Comparison of ENCODE assay signal across 9 mouse cellular contexts in the genomic region with DNA sequence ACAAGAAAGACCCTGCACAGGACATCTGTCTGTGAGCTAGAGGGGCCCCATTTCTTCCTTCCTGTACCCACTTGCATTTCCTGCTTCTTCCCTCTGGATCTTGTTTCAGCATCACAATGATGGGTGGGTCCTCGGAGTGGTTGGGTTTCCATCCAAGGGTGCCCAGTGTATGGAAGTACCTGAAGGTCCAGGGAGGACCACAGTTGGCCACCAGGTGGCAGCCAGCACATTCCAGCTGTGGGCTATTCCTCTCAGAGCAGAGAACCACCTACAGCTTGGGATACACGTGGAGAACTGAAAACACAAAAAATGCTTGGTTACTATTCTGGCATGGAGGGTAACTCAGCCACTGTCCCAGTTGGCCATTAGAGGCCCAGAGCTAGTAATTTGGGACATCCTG. TPM values are rescaled to one million over a fixed set of nuclear protein-coding genes. Genes with fewer than 3 reads are reported as not detected.
DNase-seq lines count a peak whose midpoint lies in the region; ATAC-seq and TF ChIP-seq lines count a peak whose summit lies in the region.
"Had no signal": no experiment of that assay in that cellular context is flagged by ENCODE, and none has a peak within 500 bp of the region (broad histone marks: within the 10 kb centered on the region; RNA-seq: fewer than 3 reads in every experiment).

No protein-coding gene starts in this region.

- no peak for TF ChIP-seq POLR2A in testis, adult 2 months (IDR thresholded peaks at IDR 0.05; ENCODE audit: control insufficient read depth, low read depth, low read length)
- no peak for TF ChIP-seq POLR2A in lung, adult 2 months (IDR thresholded peaks at IDR 0.05; ENCODE audit: borderline replicate concordance, extremely low read depth, low read depth, low read length)

- no peaks in the 10 kb centered on the region for H3K27me3 ChIP-seq in testis, adult 2 months (ENCODE audit: control insufficient read depth, insufficient read depth, low read length)
- no peaks in the 10 kb centered on the region for H3K27me3 ChIP-seq in forebrain, embryonic 16.5 days (replicated peaks; ENCODE audit: control insufficient read depth, insufficient read depth, low read length)

- no peak overlapping the region for H3K4me3 ChIP-seq in testis, adult 2 months (ENCODE audit: control insufficient read depth, low read depth, low read length)
- H3K4me3 ChIP-seq in forebrain, embryonic 16.5 days (replicated peaks; ENCODE audit: low read length) = no peak overlapping the region
- H3K4me3 ChIP-seq in lung, adult 2 months (replicated peaks; ENCODE audit: extremely low read depth, low read depth, low read length) = no peak overlapping the region

- TF ChIP-seq CTCF in testis, adult 2 months (IDR thresholded peaks at IDR 0.05; ENCODE audit: control insufficient read depth, insufficient read depth, insufficient replicate concordance, low read depth, low read length) = peak; percentile 67; the same call in 1 of the 2 replicates
- TF ChIP-seq CTCF in lung, adult 2 months (IDR thresholded peaks at IDR 0.05; ENCODE audit: insufficient read depth, low read length) = peak; percentile 87

- H3K27ac ChIP-seq in testis, adult 2 months (ENCODE audit: control insufficient read depth, insufficient read depth, low read depth, low read length) = no peak overlapping the region
- no peak overlapping the region for H3K27ac ChIP-seq in forebrain, embryonic 16.5 days (ENCODE audit: low read length)

- H3K9me3 ChIP-seq in forebrain, embryonic 16.5 days (ENCODE audit: control insufficient read depth, low read length) = no peaks in the 10 kb centered on the region

- H3K4me2 ChIP-seq in forebrain, embryonic 16.5 days (ENCODE audit: low read length) = no peak overlapping the region

- H3K4me1 ChIP-seq in testis, adult 2 months (ENCODE audit: control insufficient read depth, insufficient read depth, low read length) = no peaks in the 10 kb centered on the region; the same call in 1 of the 2 replicates
- peaks cover 12% of the 10 kb centered on the region for H3K4me1 ChIP-seq in forebrain, embryonic 16.5 days (replicated peaks; ENCODE audit: control insufficient read depth, insufficient read depth, low read length)
- H3K4me1 ChIP-seq in lung, adult 2 months (ENCODE audit: control insufficient read depth, insufficient read depth, low read length) = no peaks in the 10 kb centered on the region

- H3K36me3 ChIP-seq in testis, adult 2 months (ENCODE audit: control insufficient read depth, insufficient read depth, low read length) = no peaks in the 10 kb centered on the region
- H3K36me3 ChIP-seq in forebrain, embryonic 16.5 days (ENCODE audit: control insufficient read depth, insufficient read depth) = no peaks in the 10 kb centered on the region

- peak; percentile 41; the same call in 1 of the 2 replicates for ATAC-seq in forebrain, embryonic 16.5 days
- no peak for ATAC-seq in monocyte, adult 5-6 weeks (replicated peaks; ENCODE audit: insufficient number of reproducible peaks, low FRiP score, low TSS enrichment, poor library complexity, severe bottlenecking)

- DNase-seq in testis, postnatal 14 days (ENCODE audit: low spot score) = no peak
- peak; percentile 78 for DNase-seq in adrenal gland, adult 2 months
- peak; percentile 65 for DNase-seq in kidney, adult 11 months
- DNase-seq in lung, adult 2 months = peak; percentile 67
- peak; percentile 72 for DNase-seq in retina, embryonic 14.5 days (ENCODE audit: low spot score)

- WGBS in forebrain, embryonic 16.5 days = 44% methylated on average over 2 of the region's 2 CpGs
- WGBS in lung, adult 2 months = 14% methylated on average over 2 of the region's 2 CpGs

- H3K9ac ChIP-seq in forebrain, embryonic 16.5 days (replicated peaks; ENCODE audit: low read depth, low read length) = no peak overlapping the region

RNA-seq across cellular contexts. Expression of gene Tmem255b, which starts 20.3 kb away (rescaled TPM):
- 4.0 TPM in 2 replicates for polyA plus RNA-seq in testis, adult 2 months (2012; rRNA removed)
- total RNA-seq in adrenal gland, adult 2 months (2021) = 1 to 10 TPM in 1 of 2 experiments, under 1 TPM in 1; 0.49 to 1.4 TPM
- 3.2 and 5.7 TPM in 2 replicates for polyA plus RNA-seq in adrenal gland, adult 2 months (2012; rRNA removed)
- polyA plus RNA-seq in forebrain, embryonic 16.5 days (2015; fragmentation: Nextera tagmentation; extraction: Ambion mirVana) = 0.26 and 0.29 TPM in 2 replicates
- polyA plus RNA-seq in lung, adult 2 months (2012; rRNA removed) = 5.5 and 7.3 TPM in 2 replicates
- total RNA-seq in monocyte, adult 5-6 weeks (2017) = not detected in 3 replicates
- total RNA-seq: neutrophil, adult 5-6 weeks had no signal

RNA-seq across cellular contexts. Expression of gene Gas6, which starts 39.0 kb away (rescaled TPM):
- 54.9 and 57.8 TPM in 2 replicates for polyA plus RNA-seq in testis, adult 2 months (2012; rRNA removed)
- total RNA-seq in adrenal gland, adult 2 months (2021) = 100 to 1,000 TPM; 127 to 450 TPM
- polyA plus RNA-seq in adrenal gland, adult 2 months (2012; rRNA removed) = 260 and 429 TPM in 2 replicates
- polyA plus RNA-seq in forebrain, embryonic 16.5 days (2015; fragmentation: Nextera tagmentation; extraction: Ambion mirVana) = 23.9 and 25.5 TPM in 2 replicates
- 245 and 264 TPM in 2 replicates for polyA plus RNA-seq in lung, adult 2 months (2012; rRNA removed)
- total RNA-seq in monocyte, adult 5-6 weeks (2017) = 0.29 TPM in 1 of 3 replicates, not detected in the others
- total RNA-seq: neutrophil, adult 5-6 weeks had no signal

RNA-seq across cellular contexts. Expression of gene Grk1, which starts 50.4 kb away (rescaled TPM):
- 0.01 and 0.04 TPM in 2 replicates for polyA plus RNA-seq in testis, adult 2 months (2012; rRNA removed)
- not detected for total RNA-seq in adrenal gland, adult 2 months (2021)
- not detected in 2 replicates for polyA plus RNA-seq in adrenal gland, adult 2 months (2012; rRNA removed)
- polyA plus RNA-seq in forebrain, embryonic 16.5 days (2015; fragmentation: Nextera tagmentation; extraction: Ambion mirVana) = not detected in 2 replicates
- polyA plus RNA-seq in lung, adult 2 months (2012; rRNA removed) = not detected in 2 replicates
- total RNA-seq in monocyte, adult 5-6 weeks (2017) = not detected in 3 replicates
- total RNA-seq: neutrophil, adult 5-6 weeks had no signal

RNA-seq across cellular contexts. Expression of gene Atp4b, which starts 58.7 kb away (rescaled TPM):
- 0.10 TPM in 1 of 2 replicates, not detected in the other for polyA plus RNA-seq in testis, adult 2 months (2012; rRNA removed)
- total RNA-seq in adrenal gland, adult 2 months (2021) = under 1 TPM in 1 of 2 experiments, not detected in 1; 0.69 TPM
- 0.43 and 1.2 TPM in 2 replicates for polyA plus RNA-seq in adrenal gland, adult 2 months (2012; rRNA removed)
- not detected in 2 replicates for polyA plus RNA-seq in forebrain, embryonic 16.5 days (2015; fragmentation: Nextera tagmentation; extraction: Ambion mirVana)
- polyA plus RNA-seq in lung, adult 2 months (2012; rRNA removed) = 0.49 TPM in 1 of 2 replicates, not detected in the other
- total RNA-seq in monocyte, adult 5-6 weeks (2017) = not detected in 3 replicates
- total RNA-seq: neutrophil, adult 5-6 weeks had no signal
